Mouse (Mus musculus) cerebellum, postnatal 25 days (tissue): Measurements from ENCODE around the gene Zfp938.

Source experiments
- DNase-seq, 2 experiments: peaks; one replicate each; pipeline ENCODE4 v3.0.0; 2021; ENCODE audit warnings: mixed read lengths in 2 of 2

The Zfp938 gene

GRCm38 (mm10) chr10:82240742-82241400 lies at the start of gene Zfp938:
Gene Zfp938 (minus strand): TSS chr10:82241280.
- DNase-seq, result peak; percentile 81 to 85

- DNase-seq, result no peak
These were observed 16.3 kb upstream of the Zfp938 start for GRCm38 (mm10) chr10:82257331-82257730.

GRCm38 (mm10) chr10:82245021-82245420 lies 3.9 kb upstream of the Zfp938 start:
- no peak for DNase-seq

GRCm38 (mm10) chr10:82241401-82241788 lies 315 bp upstream of the Zfp938 start:
- DNase-seq, result no peak

GRCm38 (mm10) chr10:82178257-82179064 lies 62.6 kb downstream of the Zfp938 start:
- DNase-seq, result peak; percentile 89 to 91
